Mouse (Mus musculus): Measurements from ENCODE around the gene Zfand4.
A peak's percentile ranks its signal among the peaks of the same experiment; 100 is the strongest.
"Not testable (repeated sequence)": the region's sequence is repeated elsewhere in the genome, so short reads cannot be mapped to it uniquely, and the experiment has no call there.

The Zfand4 gene

GRCm38 (mm10) chr6:116311411-116311810 lies 47.4 kb downstream of the Zfand4 start:
- DNase-seq (ENCODE audit: low spot score in 2 of 2), result no peak

GRCm38 (mm10) chr6:116319259-116319658 lies 55.2 kb downstream of the Zfand4 start:
- no peak for DNase-seq (ENCODE audit: low spot score in 2 of 2)

GRCm38 (mm10) chr6:116326641-116327040 lies 62.6 kb downstream of the Zfand4 start:
- DNase-seq (ENCODE audit: low spot score in 2 of 2), result no peak

GRCm38 (mm10) chr6:116331396-116331795 lies 67.4 kb downstream of the Zfand4 start:
- no peak for DNase-seq (ENCODE audit: low spot score in 2 of 2)

- DNase-seq (ENCODE audit: low spot score in 2 of 2), result no peak
Measured at GRCm38 (mm10) chr6:116337466-116337834, 73.4 kb downstream of the Zfand4 start.

GRCm38 (mm10) chr6:116337835-116338501 lies 73.9 kb downstream of the Zfand4 start, which contains the start of gene March8:
Gene March8, plus strand, starts transcription at chr6:116338024.
- peak; percentile 80 to 89 for DNase-seq (ENCODE audit: low spot score in 2 of 2)

GRCm38 (mm10) chr6:116338520-116338919 lies 74.5 kb downstream of the Zfand4 start:
- no peak for DNase-seq (ENCODE audit: low spot score in 2 of 2)

- DNase-seq (ENCODE audit: low spot score in 2 of 2), result no peak
Measured at GRCm38 (mm10) chr6:116339088-116339487, 75.1 kb downstream of the Zfand4 start.

- DNase-seq (ENCODE audit: low spot score in 2 of 2), result no peak
Measured at GRCm38 (mm10) chr6:116340521-116340920, 76.5 kb downstream of the Zfand4 start.

GRCm38 (mm10) chr6:116347953-116348352 lies 83.9 kb downstream of the Zfand4 start:
- DNase-seq (ENCODE audit: low spot score in 2 of 2), result no peak

GRCm38 (mm10) chr6:116349997-116350396 lies 86.0 kb downstream of the Zfand4 start:
- no peak for DNase-seq (ENCODE audit: low spot score in 2 of 2)

GRCm38 (mm10) chr6:116350643-116351042 lies 86.6 kb downstream of the Zfand4 start:
- no peak for DNase-seq (ENCODE audit: low spot score in 2 of 2)

GRCm38 (mm10) chr6:116351534-116351933 lies 87.5 kb downstream of the Zfand4 start:
- no peak for DNase-seq (ENCODE audit: low spot score in 2 of 2)

GRCm38 (mm10) chr6:116353428-116353827 lies 89.4 kb downstream of the Zfand4 start:
- no peak for DNase-seq (ENCODE audit: low spot score in 2 of 2)

- DNase-seq (ENCODE audit: low spot score in 2 of 2), result not testable (repeated sequence)
Measured at GRCm38 (mm10) chr6:116356311-116356947, 92.4 kb downstream of the Zfand4 start.

GRCm38 (mm10) chr6:116356948-116357325 lies 92.9 kb downstream of the Zfand4 start:
- no peak for DNase-seq (ENCODE audit: low spot score in 2 of 2)

GRCm38 (mm10) chr6:116358056-116358455 lies 94.0 kb downstream of the Zfand4 start:
- no peak for DNase-seq (ENCODE audit: low spot score in 2 of 2)

GRCm38 (mm10) chr6:116359256-116359655 lies 95.2 kb downstream of the Zfand4 start:
- no peak for DNase-seq (ENCODE audit: low spot score in 2 of 2)

GRCm38 (mm10) chr6:116361463-116361862 lies 97.4 kb downstream of the Zfand4 start:
- no peak for DNase-seq (ENCODE audit: low spot score in 2 of 2)

GRCm38 (mm10) chr6:116361993-116362392 lies 98.0 kb downstream of the Zfand4 start:
- DNase-seq (ENCODE audit: low spot score in 2 of 2), result no peak

- DNase-seq (ENCODE audit: low spot score in 2 of 2), result no peak
Measured at GRCm38 (mm10) chr6:116367971-116368370, 103.9 kb downstream of the Zfand4 start.

- DNase-seq (ENCODE audit: low spot score in 2 of 2), result no peak
Measured at GRCm38 (mm10) chr6:116369811-116370210, 105.8 kb downstream of the Zfand4 start.

- DNase-seq (ENCODE audit: low spot score in 2 of 2), result no peak
Measured at GRCm38 (mm10) chr6:116370216-116370976, 106.4 kb downstream of the Zfand4 start.
